Mouse (Mus musculus) left cerebral cortex, postnatal 36 days (tissue): Measurements from ENCODE around the gene Cdkal1. TPM values are rescaled to one million over a fixed set of nuclear protein-coding genes. Genes with fewer than 3 reads are reported as not detected.

Source experiments
- DNase-seq, 2 experiments: peaks; one replicate each; pipeline ENCODE4 v3.0.0; 2021 to 2022; ENCODE audit warnings: low spot score in 2 of 2, mixed read lengths in 1 of 2
- intact Hi-C: fragments of 180-260 bp; cut with DNase I; formaldehyde crosslinking; loops from one replicate; pipeline ENCODE4 v1.15.1; 2025
- total RNA-seq, 2 experiments: library from RNA; stranded (reverse); gene quantifications; 2 replicates each; pipeline ENCODE4 v1.2.3; 2021

Gene Cdkal1
- total RNA-seq, 2 experiments from 2014 or later, result 20.7 to 22.7 TPM

DNA sequence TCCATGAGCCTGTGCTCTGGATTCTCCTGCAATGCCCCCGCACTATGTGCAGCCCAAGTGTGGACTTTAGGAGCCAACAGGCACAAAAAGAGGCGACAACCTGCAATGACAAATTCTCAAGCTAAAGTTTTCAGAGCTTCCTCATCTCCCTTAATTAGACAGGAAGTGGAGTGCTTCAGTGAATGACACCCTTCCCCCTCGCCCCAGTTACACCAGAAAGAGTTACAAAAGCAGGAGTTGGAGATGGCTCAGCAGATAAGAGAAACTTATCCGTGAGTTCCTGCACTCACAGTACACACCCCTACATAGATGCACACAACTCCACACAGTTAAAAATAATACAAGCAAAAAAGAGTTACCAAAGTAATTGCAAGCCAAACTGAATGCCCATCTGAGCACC lies 620.4 kb downstream of the Cdkal1 start:
- DNase-seq, result no peak
- intact Hi-C loops, result no loop called here

GRCm38 (mm10) chr13:29234442-29234841 lies 621.0 kb downstream of the Cdkal1 start:
- intact Hi-C loops, result no loop called here

DNA sequence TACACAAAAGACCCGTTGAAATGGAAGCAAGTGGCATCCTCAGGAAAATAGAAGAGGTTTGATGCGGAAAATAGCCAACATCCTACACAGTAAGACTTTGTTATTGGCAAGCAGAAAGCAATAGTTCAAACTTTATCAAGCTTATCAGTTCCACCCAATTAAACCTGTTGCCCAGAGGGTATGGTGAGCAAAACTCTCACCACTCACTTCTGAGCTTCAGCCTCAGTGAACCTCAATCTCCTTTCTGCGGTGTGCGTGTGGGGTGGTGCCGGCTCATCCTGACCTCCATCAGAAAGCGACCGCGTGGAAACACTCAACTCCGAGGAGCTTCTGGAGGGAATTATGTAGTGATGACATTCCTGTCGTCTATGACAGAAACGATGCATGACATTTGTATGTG lies 621.5 kb downstream of the Cdkal1 start:
- DNase-seq, result no peak
- intact Hi-C loops, result no loop called here

More at GRCm38 (mm10) chr13:29234442-29234841, 621.0 kb downstream of the Cdkal1 start:
- DNase-seq, result peak in 1 of 2 experiments; percentile 31

- no peak for DNase-seq
- intact Hi-C loops, result no loop called here
These were observed 622.8 kb downstream of the Cdkal1 start for GRCm38 (mm10) chr13:29232681-29233080.

GRCm38 (mm10) chr13:29224815-29225214 lies 630.7 kb downstream of the Cdkal1 start:
- intact Hi-C loops, result no loop called here
- DNase-seq, result no peak

DNA sequence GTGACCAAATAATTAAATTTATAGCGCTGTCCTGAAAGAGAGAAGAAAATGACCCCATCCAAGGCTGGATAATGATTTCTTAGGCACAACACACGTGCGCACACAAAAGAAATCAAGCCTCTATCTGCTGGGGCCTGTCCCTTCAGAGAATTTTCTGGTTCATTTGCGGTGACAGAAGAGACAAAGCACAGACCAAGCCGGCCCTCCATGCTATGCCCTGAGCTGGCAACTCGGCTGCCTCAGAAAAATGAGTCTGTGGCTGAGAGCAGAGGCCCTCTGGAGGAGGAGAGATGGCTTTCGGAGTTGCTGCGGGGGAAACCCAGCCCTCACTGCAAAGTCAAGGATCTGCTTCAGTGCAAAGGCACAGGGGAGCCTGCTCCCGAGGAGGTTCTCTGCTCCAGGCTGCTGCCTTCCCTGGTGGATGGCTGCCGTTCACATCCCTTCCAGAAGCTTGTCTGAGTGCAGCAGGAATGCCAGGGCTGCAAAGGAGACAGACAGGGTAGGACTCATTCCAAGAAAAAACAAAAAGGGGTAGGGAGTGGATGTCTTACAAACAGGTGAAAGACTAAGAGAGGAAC lies 633.1 kb downstream of the Cdkal1 start:
- DNase-seq, result no peak
- intact Hi-C loops, result no loop called here

DNA sequence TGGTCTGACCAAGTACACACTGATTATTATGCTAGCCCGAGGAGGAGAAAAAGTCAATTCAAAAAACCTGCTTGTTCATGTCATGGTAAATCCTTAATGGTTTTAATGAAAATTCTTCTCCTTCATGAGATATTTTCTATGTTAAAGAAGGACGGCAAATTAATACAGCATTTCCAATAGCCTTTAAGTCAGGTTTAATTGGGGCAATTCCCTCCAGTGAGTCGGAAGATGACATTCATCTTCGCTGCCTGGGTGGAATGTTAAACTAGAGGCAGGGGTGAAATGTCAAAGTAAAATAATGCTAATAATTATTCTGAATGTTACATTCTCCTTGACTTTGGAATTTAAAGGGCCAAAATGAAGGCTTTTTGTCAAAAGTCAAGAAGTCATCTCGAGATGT lies 633.8 kb downstream of the Cdkal1 start:
- intact Hi-C loops, result no loop called here
- no peak for DNase-seq

GRCm38 (mm10) chr13:29218594-29219230 lies 636.8 kb downstream of the Cdkal1 start:
- intact Hi-C loops, result no loop called here
- DNase-seq, result no peak

GRCm38 (mm10) chr13:29210159-29211021 lies 645.1 kb downstream of the Cdkal1 start:
- intact Hi-C loops, result no loop called here
- DNase-seq, result no peak

- intact Hi-C loops, result loop anchor here (1.0 kb wide), 1 partner anchor 23 kb away; no protein-coding TSS in a partner anchor
These were observed 646.7 kb downstream of the Cdkal1 start for GRCm38 (mm10) chr13:29208749-29209148.

GRCm38 (mm10) chr13:29203856-29204255 lies 651.6 kb downstream of the Cdkal1 start:
- intact Hi-C loops, result no loop called here
- DNase-seq, result no peak

More at GRCm38 (mm10) chr13:29208749-29209148, 646.7 kb downstream of the Cdkal1 start:
- no peak for DNase-seq

GRCm38 (mm10) chr13:29203426-29203825 lies 652.0 kb downstream of the Cdkal1 start:
- intact Hi-C loops, result no loop called here
- DNase-seq, result no peak

DNA sequence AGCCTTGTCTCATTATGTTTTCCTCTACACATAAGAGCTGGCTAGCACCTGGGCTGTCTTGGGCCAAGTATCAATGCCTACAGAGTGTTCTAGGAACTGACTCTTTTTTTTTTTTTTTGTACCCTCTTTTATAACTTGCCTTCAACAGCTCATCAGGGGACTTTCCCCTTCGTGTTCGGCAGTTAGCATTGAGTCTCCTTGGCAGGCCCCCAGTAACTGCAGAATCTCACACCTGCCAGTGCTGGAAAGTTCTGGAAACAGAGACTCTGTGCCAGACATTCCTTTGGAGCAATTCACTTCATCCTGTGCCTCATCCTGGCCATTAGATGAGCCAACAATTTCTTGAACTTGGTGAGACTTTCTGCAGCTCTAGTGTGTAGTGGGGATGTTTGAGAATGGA lies 652.9 kb downstream of the Cdkal1 start:
- intact Hi-C loops, result no loop called here
- DNase-seq, result no peak

GRCm38 (mm10) chr13:29199679-29200078 lies 655.8 kb downstream of the Cdkal1 start:
- no peak for DNase-seq
- intact Hi-C loops, result no loop called here

- intact Hi-C loops, result no loop called here
- DNase-seq, result no peak
These were observed 658.5 kb downstream of the Cdkal1 start for GRCm38 (mm10) chr13:29196798-29197498.

DNA sequence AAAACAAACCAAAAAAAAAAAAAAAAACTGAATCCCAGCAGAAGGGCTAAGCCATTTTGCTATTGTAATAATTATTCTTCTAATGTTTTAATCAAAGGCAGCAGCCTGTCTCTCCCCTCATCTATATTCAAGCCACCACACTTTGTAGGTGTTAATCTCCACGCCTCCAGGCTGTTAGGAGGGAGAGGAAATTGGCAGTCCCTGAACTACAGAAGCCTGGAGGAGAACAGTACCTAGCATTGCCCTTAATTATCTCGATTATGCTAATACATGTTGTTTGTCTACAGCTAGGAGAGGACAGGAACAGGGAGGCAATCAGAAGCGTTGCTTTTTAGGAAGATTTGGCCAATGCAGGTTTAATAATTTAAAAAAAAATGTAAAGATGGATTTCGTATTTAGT lies 659.8 kb downstream of the Cdkal1 start:
- intact Hi-C loops, result no loop called here
- DNase-seq, result no peak

GRCm38 (mm10) chr13:29194946-29195345 lies 660.5 kb downstream of the Cdkal1 start:
- intact Hi-C loops, result no loop called here
- no peak for DNase-seq

DNA sequence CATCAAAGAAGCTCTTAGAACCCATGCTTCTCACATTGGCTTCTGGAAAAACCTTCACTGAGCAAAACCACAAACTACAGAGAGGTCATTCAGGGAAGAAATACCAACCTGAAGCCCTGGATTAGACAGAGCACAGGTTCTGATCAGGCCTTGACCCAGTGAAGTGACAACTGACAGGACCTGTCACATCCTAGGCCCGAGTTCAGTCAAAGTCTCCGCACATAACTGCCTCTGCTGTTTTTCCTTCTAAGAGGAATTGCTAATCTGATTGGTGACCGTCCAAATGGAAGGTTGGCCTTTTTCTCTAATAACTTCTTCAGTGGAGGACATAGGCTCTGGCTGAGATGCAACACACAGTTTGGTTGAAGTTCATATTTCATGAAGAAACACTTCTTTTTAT lies 662.8 kb downstream of the Cdkal1 start:
- intact Hi-C loops, result no loop called here
- no peak for DNase-seq

DNA sequence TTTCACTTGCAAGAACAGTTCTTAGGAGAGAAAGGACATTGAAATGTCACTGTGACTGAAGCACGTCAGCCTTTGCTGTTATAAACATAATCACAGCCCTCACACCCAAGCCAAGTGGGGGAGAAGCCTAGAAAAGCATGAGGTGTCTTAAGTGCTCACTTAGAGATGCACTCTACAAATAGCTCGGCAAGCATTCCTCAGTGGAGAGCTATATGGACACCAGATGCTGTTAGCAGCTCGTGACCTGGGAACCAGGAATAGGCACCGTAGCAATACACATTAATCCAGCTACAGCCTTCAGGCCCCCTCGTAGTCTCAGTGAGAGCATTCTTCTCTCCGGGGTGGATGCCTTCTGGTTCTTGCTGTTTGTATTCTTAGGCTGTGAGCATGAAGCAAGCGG lies 664.9 kb downstream of the Cdkal1 start:
- intact Hi-C loops, result no loop called here
- no peak for DNase-seq

- intact Hi-C loops, result no loop called here
- DNase-seq, result no peak
These were observed 668.7 kb downstream of the Cdkal1 start for GRCm38 (mm10) chr13:29186748-29187147.
